Mouse (Mus musculus) cerebellum, adult 9-11 months (tissue): ENCODE results near the gene Fam107a.

Source experiments
- DNase-seq: peaks from one replicate; pipeline ENCODE4 v3.0.0; 2022

Fam107a gene

GRCm38 (mm10) chr14:8251330-8251885 lies 66.4 kb downstream of the Fam107a start:
- DNase-seq = no peak

GRCm38 (mm10) chr14:8250141-8250871 lies 67.5 kb downstream of the Fam107a start:
- DNase-seq = no peak

- DNase-seq = no peak
Observed at GRCm38 (mm10) chr14:8249206-8249605, 68.6 kb downstream of the Fam107a start.

GRCm38 (mm10) chr14:8246878-8247277 lies 70.9 kb downstream of the Fam107a start:
- no peak for DNase-seq
